Mouse (Mus musculus): ENCODE data around the gene Olfr1242. TPM values are rescaled to one million over a fixed set of nuclear protein-coding genes. Genes with fewer than 3 reads are reported as not detected.

Gene Olfr1242
- not detected in 2 replicates for polyA plus RNA-seq (2014; fragmentation: Nextera tagmentation; extraction: Ambion mirVana)

DNA sequence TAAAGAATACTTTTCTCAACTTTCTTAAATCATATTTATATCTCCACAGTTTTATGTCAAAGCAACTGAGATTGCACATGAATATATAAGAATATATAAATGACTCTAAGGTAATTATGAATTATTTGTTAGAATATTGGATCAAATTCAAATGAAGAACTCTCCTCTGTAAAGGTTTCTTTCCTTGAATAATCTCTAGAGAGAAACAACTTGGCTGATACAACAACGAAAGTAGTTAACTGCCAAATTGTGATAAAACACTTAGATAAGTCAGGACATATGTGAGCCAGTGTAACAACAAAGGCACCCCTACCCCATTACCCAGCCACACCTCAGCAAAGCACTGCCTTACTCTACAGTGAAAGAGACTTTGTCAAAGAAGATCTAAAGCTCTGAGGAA is at the start of gene Olfr1242:
TSS of gene Olfr1242 (minus strand) at position 101 of the 400 bp plus-strand sequence.
- Histone ChIP-seq H3K9ac (replicated peaks; ENCODE audit: low read length) (no peak within 1 kb of the TSS), H3K4me2 (ENCODE audit: low read depth, low read length) (no peak within 1 kb of the TSS), H3K27ac (replicated peaks; ENCODE audit: low read depth, low read length) (no peak within 1 kb of the TSS), H3K9me3 (replicated peaks; ENCODE audit: control insufficient read depth, low read length) (no peaks in the 10 kb centered on the region), H3K27me3 (ENCODE audit: control insufficient read depth, insufficient read depth, low read length) (no peaks in the 10 kb centered on the region), H3K36me3 (replicated peaks; ENCODE audit: control insufficient read depth, insufficient read depth, low read depth, low read length) (no peaks in the 10 kb centered on the region), H3K4me1 (ENCODE audit: control insufficient read depth, insufficient read depth, low read length) (no peaks in the 10 kb centered on the region), H3K4me3 (ENCODE audit: low read depth, low read length) (no peak within 1 kb of the TSS)
- 82% methylated on average over 1 of the region's 1 CpGs for WGBS
- DNase-seq (ENCODE audit: low spot score) (no peak), ATAC-seq (replicated peaks; ENCODE audit: insufficient number of reproducible peaks, low FRiP score, low TSS enrichment, low read depth) (no peak)

DNA sequence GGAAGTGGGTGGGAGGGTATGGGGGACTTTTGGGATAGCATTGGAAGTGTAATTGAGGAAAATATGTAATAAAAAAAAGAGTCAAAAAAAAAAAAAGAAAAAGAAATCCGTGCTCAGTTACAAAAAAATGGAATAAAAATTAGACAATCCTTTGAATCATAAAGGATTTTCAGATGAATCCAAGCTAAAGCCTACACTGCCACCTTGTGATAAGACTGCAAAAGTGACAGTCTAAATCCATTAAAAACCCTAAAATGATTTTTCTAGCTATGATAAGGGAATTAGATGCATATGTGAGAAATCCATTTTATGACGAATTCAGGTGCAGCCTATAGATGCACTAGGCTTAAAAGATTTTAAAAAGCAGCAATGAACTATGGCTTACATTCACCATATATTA is 46.4 kb upstream of the Olfr1242 start:
- no peaks in the 10 kb centered on the region for H3K27me3 ChIP-seq (ENCODE audit: control insufficient read depth, insufficient read depth, low read length)
- no peaks in the 10 kb centered on the region for H3K36me3 ChIP-seq (replicated peaks; ENCODE audit: control insufficient read depth, insufficient read depth, low read depth, low read length)
- H3K9me3 ChIP-seq (replicated peaks; ENCODE audit: control insufficient read depth, low read length): no peaks in the 10 kb centered on the region
- no peaks in the 10 kb centered on the region for H3K4me1 ChIP-seq (ENCODE audit: control insufficient read depth, insufficient read depth, low read length)
- WGBS: 68% methylated on average over 2 of the region's 2 CpGs
- no peak overlapping the region for H3K27ac ChIP-seq (replicated peaks; ENCODE audit: low read depth, low read length)
- no peak overlapping the region for H3K4me2 ChIP-seq (ENCODE audit: low read depth, low read length)
- DNase-seq (ENCODE audit: low spot score) (peak; percentile 11), ATAC-seq (replicated peaks; ENCODE audit: insufficient number of reproducible peaks, low FRiP score, low TSS enrichment, low read depth) (no peak)
- no peak overlapping the region for H3K9ac ChIP-seq (replicated peaks; ENCODE audit: low read length)
- H3K4me3 ChIP-seq (ENCODE audit: low read depth, low read length): no peak overlapping the region

DNA sequence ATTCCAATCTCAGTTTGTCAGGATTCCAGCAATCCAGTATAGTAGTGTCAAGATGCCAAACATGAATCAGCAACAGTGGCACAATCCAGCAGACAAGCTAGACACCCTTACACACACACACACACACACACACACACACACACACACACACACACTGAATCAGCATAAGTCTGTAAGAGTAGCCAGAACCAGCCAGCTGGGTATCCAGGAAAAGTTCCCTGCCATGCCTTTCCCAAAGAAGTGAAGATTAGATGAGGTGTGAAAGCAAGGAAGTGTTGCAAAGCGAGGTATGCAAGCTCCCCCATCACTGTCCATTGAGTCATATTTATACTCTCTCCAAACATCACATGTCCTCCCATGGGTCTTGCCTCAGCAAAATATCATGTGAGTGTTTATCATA is 41.8 kb upstream of the Olfr1242 start:
- Histone ChIP-seq H3K4me2 (ENCODE audit: low read depth, low read length) (no peak overlapping the region), H3K4me1 (ENCODE audit: control insufficient read depth, insufficient read depth, low read length) (no peaks in the 10 kb centered on the region), H3K27ac (replicated peaks; ENCODE audit: low read depth, low read length) (no peak overlapping the region), H3K36me3 (replicated peaks; ENCODE audit: control insufficient read depth, insufficient read depth, low read depth, low read length) (no peaks in the 10 kb centered on the region), H3K9ac (replicated peaks; ENCODE audit: low read length) (no peak overlapping the region), H3K9me3 (replicated peaks; ENCODE audit: control insufficient read depth, low read length) (no peaks in the 10 kb centered on the region), H3K4me3 (ENCODE audit: low read depth, low read length) (no peak overlapping the region), H3K27me3 (ENCODE audit: control insufficient read depth, insufficient read depth, low read length) (no peaks in the 10 kb centered on the region)
- ATAC-seq (replicated peaks; ENCODE audit: insufficient number of reproducible peaks, low FRiP score, low TSS enrichment, low read depth) (no peak), DNase-seq (ENCODE audit: low spot score) (no peak)
- WGBS: 88% methylated on average over 1 of the region's 1 CpGs

DNA sequence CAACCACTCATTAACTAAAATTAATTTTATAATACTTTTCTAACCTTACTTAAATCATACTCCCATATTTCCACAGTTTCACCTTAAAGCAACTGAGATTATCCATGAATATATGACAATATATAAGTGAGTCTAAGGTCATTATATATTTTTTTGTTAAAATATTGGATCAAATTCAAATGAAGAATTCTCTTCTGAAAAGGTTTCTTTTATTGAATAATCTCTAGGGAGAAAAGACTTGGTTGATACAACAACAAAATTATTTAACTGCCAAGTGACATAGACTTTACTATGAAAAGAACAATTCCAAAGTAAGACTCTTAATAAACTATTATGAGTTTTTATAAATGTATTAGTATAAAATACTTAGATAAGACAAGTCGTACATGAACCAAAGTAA is 33.3 kb upstream of the Olfr1242 start, which contains the start of gene Olfr1243:
TSS of gene Olfr1243 (minus strand) at position 101 of the 400 bp plus-strand sequence.
- H3K4me2 ChIP-seq (ENCODE audit: low read depth, low read length): no peak within 1 kb of the TSS
- H3K36me3 ChIP-seq (replicated peaks; ENCODE audit: control insufficient read depth, insufficient read depth, low read depth, low read length): no peaks in the 10 kb centered on the region
- H3K9ac ChIP-seq (replicated peaks; ENCODE audit: low read length): no peak within 1 kb of the TSS
- ATAC-seq (replicated peaks; ENCODE audit: insufficient number of reproducible peaks, low FRiP score, low TSS enrichment, low read depth) (no peak), DNase-seq (ENCODE audit: low spot score) (no peak)
- H3K27me3 ChIP-seq (ENCODE audit: control insufficient read depth, insufficient read depth, low read length): no peaks in the 10 kb centered on the region
- WGBS: 92% methylated on average over 1 of the region's 1 CpGs
- H3K27ac ChIP-seq (replicated peaks; ENCODE audit: low read depth, low read length): no peak within 1 kb of the TSS
- no peak within 1 kb of the TSS for H3K4me3 ChIP-seq (ENCODE audit: low read depth, low read length)
- no peaks in the 10 kb centered on the region for H3K9me3 ChIP-seq (replicated peaks; ENCODE audit: control insufficient read depth, low read length)
- H3K4me1 ChIP-seq (ENCODE audit: control insufficient read depth, insufficient read depth, low read length): no peaks in the 10 kb centered on the region

DNA sequence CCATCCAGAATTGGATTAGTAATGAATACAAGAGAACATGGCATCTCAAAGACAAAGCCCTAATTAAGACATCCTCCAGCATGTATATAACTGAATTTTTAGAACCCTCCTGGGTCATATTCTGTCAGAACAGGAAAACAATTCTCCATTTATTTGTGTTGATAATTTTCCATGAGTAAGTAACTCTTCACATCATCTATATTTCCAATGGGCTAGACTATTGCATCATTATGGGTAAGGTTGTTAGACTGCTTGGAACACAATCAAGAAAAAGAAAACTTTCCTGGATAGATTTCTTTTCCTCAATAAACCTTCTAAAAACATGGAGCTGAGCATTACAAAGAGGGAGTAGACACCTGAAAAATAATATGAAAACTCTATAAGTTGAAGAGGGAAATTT is 11.1 kb downstream of the Olfr1242 start, which contains the start of gene Olfr1241:
TSS of gene Olfr1241 (minus strand) at position 101 of the 400 bp plus-strand sequence.
- DNase-seq (ENCODE audit: low spot score) (no peak), ATAC-seq (replicated peaks; ENCODE audit: insufficient number of reproducible peaks, low FRiP score, low TSS enrichment, low read depth) (no peak)
- H3K36me3 ChIP-seq (replicated peaks; ENCODE audit: control insufficient read depth, insufficient read depth, low read depth, low read length): no peaks in the 10 kb centered on the region
- H3K4me3 ChIP-seq (ENCODE audit: low read depth, low read length): no peak within 1 kb of the TSS
- H3K9ac ChIP-seq (replicated peaks; ENCODE audit: low read length): no peak within 1 kb of the TSS
- H3K9me3 ChIP-seq (replicated peaks; ENCODE audit: control insufficient read depth, low read length): no peaks in the 10 kb centered on the region
- no peak within 1 kb of the TSS for H3K4me2 ChIP-seq (ENCODE audit: low read depth, low read length)
- H3K4me1 ChIP-seq (ENCODE audit: control insufficient read depth, insufficient read depth, low read length): no peaks in the 10 kb centered on the region
- no peaks in the 10 kb centered on the region for H3K27me3 ChIP-seq (ENCODE audit: control insufficient read depth, insufficient read depth, low read length)
- no peak within 1 kb of the TSS for H3K27ac ChIP-seq (replicated peaks; ENCODE audit: low read depth, low read length)

DNA sequence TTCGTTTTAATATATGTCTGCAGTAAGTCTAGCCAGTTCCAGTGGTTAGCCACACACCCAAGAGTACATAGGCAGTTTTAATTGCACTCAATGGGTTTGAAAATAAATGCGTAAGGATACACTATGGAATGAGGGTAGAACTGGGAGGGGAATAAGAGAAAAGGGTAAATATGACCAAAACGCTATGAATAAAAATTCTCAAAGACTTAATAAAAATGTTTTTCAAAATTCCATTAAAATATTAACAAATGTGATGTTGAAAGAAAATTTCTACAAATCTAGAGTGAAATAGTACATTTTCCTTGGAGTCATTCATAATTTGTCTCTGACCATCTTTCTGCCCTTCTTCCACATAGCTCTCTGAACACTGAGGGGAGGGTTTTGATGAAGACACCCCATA is 55.2 kb downstream of the Olfr1242 start, which contains the start of gene Olfr1240:
TSS of gene Olfr1240 (minus strand) at position 101 of the 400 bp plus-strand sequence.
- no peaks in the 10 kb centered on the region for H3K36me3 ChIP-seq (replicated peaks; ENCODE audit: control insufficient read depth, insufficient read depth, low read depth, low read length)
- no peak within 1 kb of the TSS for H3K27ac ChIP-seq (replicated peaks; ENCODE audit: low read depth, low read length)
- no peak within 1 kb of the TSS for H3K4me2 ChIP-seq (ENCODE audit: low read depth, low read length)
- DNase-seq (ENCODE audit: low spot score) (no peak), ATAC-seq (replicated peaks; ENCODE audit: insufficient number of reproducible peaks, low FRiP score, low TSS enrichment, low read depth) (no peak)
- WGBS: 85% methylated on average over 3 of the region's 3 CpGs
- no peaks in the 10 kb centered on the region for H3K9me3 ChIP-seq (replicated peaks; ENCODE audit: control insufficient read depth, low read length)
- no peaks in the 10 kb centered on the region for H3K4me1 ChIP-seq (ENCODE audit: control insufficient read depth, insufficient read depth, low read length)
- H3K27me3 ChIP-seq (ENCODE audit: control insufficient read depth, insufficient read depth, low read length): no peaks in the 10 kb centered on the region
- H3K4me3 ChIP-seq (ENCODE audit: low read depth, low read length): no peak within 1 kb of the TSS
- no peak within 1 kb of the TSS for H3K9ac ChIP-seq (replicated peaks; ENCODE audit: low read length)

Other genes starting within 250 kb of the Olfr1242 start
- not detected in 2 replicates for gene Olfr1228, start 244.3 kb downstream of the Olfr1242 start, polyA plus RNA-seq (2014; fragmentation: Nextera tagmentation; extraction: Ambion mirVana)
- not detected in 2 replicates for gene Olfr1229, start 210.3 kb downstream of the Olfr1242 start, polyA plus RNA-seq (2014; fragmentation: Nextera tagmentation; extraction: Ambion mirVana)
- gene Olfr1230, start 201.1 kb downstream of the Olfr1242 start, polyA plus RNA-seq (2014; fragmentation: Nextera tagmentation; extraction: Ambion mirVana): not detected in 2 replicates
- gene Olfr1231, start 191.3 kb downstream of the Olfr1242 start, polyA plus RNA-seq (2014; fragmentation: Nextera tagmentation; extraction: Ambion mirVana): not detected in 2 replicates
- not detected in 2 replicates for gene Olfr1232, start 168.7 kb downstream of the Olfr1242 start, polyA plus RNA-seq (2014; fragmentation: Nextera tagmentation; extraction: Ambion mirVana)
- gene Olfr1233, start 155.9 kb downstream of the Olfr1242 start, polyA plus RNA-seq (2014; fragmentation: Nextera tagmentation; extraction: Ambion mirVana): not detected in 2 replicates
- gene Olfr1234, start 133.5 kb downstream of the Olfr1242 start, polyA plus RNA-seq (2014; fragmentation: Nextera tagmentation; extraction: Ambion mirVana): not detected in 2 replicates
- not detected in 2 replicates for gene Olfr1238, start 88.7 kb downstream of the Olfr1242 start, polyA plus RNA-seq (2014; fragmentation: Nextera tagmentation; extraction: Ambion mirVana)
- not detected in 2 replicates for gene Olfr1239, start 77.9 kb downstream of the Olfr1242 start, polyA plus RNA-seq (2014; fragmentation: Nextera tagmentation; extraction: Ambion mirVana)
- gene Olfr1240, start 55.3 kb downstream of the Olfr1242 start, polyA plus RNA-seq (2014; fragmentation: Nextera tagmentation; extraction: Ambion mirVana): not detected in 2 replicates
- gene Olfr1241, start 11.2 kb downstream of the Olfr1242 start, polyA plus RNA-seq (2014; fragmentation: Nextera tagmentation; extraction: Ambion mirVana): not detected in 2 replicates
- not detected in 2 replicates for gene Olfr1243, start 33.2 kb upstream of the Olfr1242 start, polyA plus RNA-seq (2014; fragmentation: Nextera tagmentation; extraction: Ambion mirVana)
- gene Olfr1245, start 80.1 kb upstream of the Olfr1242 start, polyA plus RNA-seq (2014; fragmentation: Nextera tagmentation; extraction: Ambion mirVana): not detected in 2 replicates
- gene Olfr1246, start 94.8 kb upstream of the Olfr1242 start, polyA plus RNA-seq (2014; fragmentation: Nextera tagmentation; extraction: Ambion mirVana): not detected in 2 replicates
- not detected in 2 replicates for gene Olfr1247, start 115.8 kb upstream of the Olfr1242 start, polyA plus RNA-seq (2014; fragmentation: Nextera tagmentation; extraction: Ambion mirVana)
- not detected in 2 replicates for gene Olfr1248, start 119.9 kb upstream of the Olfr1242 start, polyA plus RNA-seq (2014; fragmentation: Nextera tagmentation; extraction: Ambion mirVana)
- not detected in 2 replicates for gene Olfr1249, start 136.6 kb upstream of the Olfr1242 start, polyA plus RNA-seq (2014; fragmentation: Nextera tagmentation; extraction: Ambion mirVana)
- gene Olfr1250, start 163.1 kb upstream of the Olfr1242 start, polyA plus RNA-seq (2014; fragmentation: Nextera tagmentation; extraction: Ambion mirVana): not detected in 2 replicates
- not detected in 2 replicates for gene Olfr1251, start 173.6 kb upstream of the Olfr1242 start, polyA plus RNA-seq (2014; fragmentation: Nextera tagmentation; extraction: Ambion mirVana)
- gene Olfr1252, start 226.7 kb upstream of the Olfr1242 start, polyA plus RNA-seq (2014; fragmentation: Nextera tagmentation; extraction: Ambion mirVana): not detected in 2 replicates

All from embryonic facial prominence, embryonic 11.5 days (tissue).